Mouse (Mus musculus) ovary, postnatal 36 days (tissue): ENCODE data around the gene Sec1.
A peak's percentile ranks its signal among the peaks of the same experiment; 100 is the strongest.

Experiments
- DNase-seq: peaks from one replicate; pipeline ENCODE4 v3.0.0; 2022; ENCODE audit warnings: low spot score, mixed read lengths

Sec1 gene

GRCm38 (mm10) chr7:45641391-45642040 lies 52.7 kb downstream of the Sec1 start:
- no peak for DNase-seq

- no peak for DNase-seq
These were observed 53.8 kb downstream of the Sec1 start for GRCm38 (mm10) chr7:45640191-45640957.

- DNase-seq = peak; percentile 54
These were observed 54.6 kb downstream of the Sec1 start, which contains the start of gene Mamstr for GRCm38 (mm10) chr7:45639561-45640027. Mamstr (plus strand) TSS chr7:45639977.

GRCm38 (mm10) chr7:45638623-45639401 lies 55.4 kb downstream of the Sec1 start:
- peak; percentile 89 for DNase-seq

- no peak for DNase-seq
These were observed 56.5 kb downstream of the Sec1 start for GRCm38 (mm10) chr7:45637710-45638109.

- no peak for DNase-seq
These were observed 58.2 kb downstream of the Sec1 start for GRCm38 (mm10) chr7:45635711-45636688.

- no peak for DNase-seq
These were observed 59.1 kb downstream of the Sec1 start for GRCm38 (mm10) chr7:45634946-45635681.

GRCm38 (mm10) chr7:45632499-45632898 lies 61.7 kb downstream of the Sec1 start:
- DNase-seq = peak; percentile 64

- DNase-seq = no peak
These were observed 63.9 kb downstream of the Sec1 start for GRCm38 (mm10) chr7:45630064-45630907.

GRCm38 (mm10) chr7:45628364-45629294 lies 65.6 kb downstream of the Sec1 start:
- peak; percentile 91 for DNase-seq
